Mouse (Mus musculus) embryonic facial prominence, embryonic 14.5 days (tissue): Measurements from ENCODE around the gene Mal. TPM values are rescaled to one million over a fixed set of nuclear protein-coding genes. Genes with fewer than 3 reads are reported as not detected.
A peak's percentile ranks its signal among the peaks of the same experiment; 100 is the strongest.
"Not testable (repeated sequence)": the region's sequence is repeated elsewhere in the genome, so short reads cannot be mapped to it uniquely, and the experiment has no call there.

ENCODE experiments used
- ATAC-seq: fragments of 200-750 bp; cut with Nextera tagmentation; 2 replicates; pipeline ENCODE4 v1.8.0; 2017; ENCODE audit warnings: low read depth, moderate number of reproducible peaks, moderate TSS enrichment
- DNase-seq: peaks from one replicate; pipeline ENCODE4 v3.0.0-alpha.2; 2015; ENCODE audit warnings: low spot score
- H3K27ac ChIP-seq: fragments of 300-500 bp; sonication (generic); replicated peaks from 2 replicates; pipeline ENCODE4 v1.5.1; 2014; ENCODE audit warnings: low read depth, mild to moderate bottlenecking, low read length, moderate library complexity
- H3K27me3 ChIP-seq: fragments of 300-500 bp; sonication (generic); replicated peaks from 2 replicates; pipeline ENCODE4 v1.6.1; 2014; ENCODE audit warnings: low read length; ENCODE audit not compliant: control insufficient read depth, insufficient read depth
- H3K36me3 ChIP-seq: fragments of 300-500 bp; sonication (generic); 2 replicates; pipeline ENCODE4 v1.6.1; 2014; ENCODE audit warnings: low read length, mixed read lengths; ENCODE audit not compliant: control insufficient read depth, insufficient read depth
- H3K4me1 ChIP-seq: fragments of 300-500 bp; sonication (generic); 2 replicates; pipeline ENCODE4 v1.6.1; 2014; ENCODE audit warnings: antibody characterized with exemption, low read length; ENCODE audit not compliant: control insufficient read depth, insufficient read depth
- H3K4me2 ChIP-seq: fragments of 300-500 bp; sonication (generic); 2 replicates; pipeline ENCODE4 v1.6.1; 2014; ENCODE audit warnings: low read depth, mild to moderate bottlenecking, low read length, moderate library complexity, mixed read lengths
- H3K4me3 ChIP-seq: fragments of 300-500 bp; sonication (generic); 2 replicates; pipeline ENCODE4 v1.5.1; 2014; ENCODE audit warnings: low read depth, mild to moderate bottlenecking, low read length
- H3K9ac ChIP-seq: fragments of 300-500 bp; sonication (generic); 2 replicates; pipeline ENCODE4 v1.6.1; 2014; ENCODE audit warnings: low read depth, mild to moderate bottlenecking, low read length, moderate library complexity, mixed read lengths
- H3K9me3 ChIP-seq: fragments of 300-500 bp; sonication (generic); 2 replicates; pipeline ENCODE4 v1.6.1; 2016; ENCODE audit warnings: low read length; ENCODE audit not compliant: control insufficient read depth
- WGBS: fragments of 180-500 bp; shearing (Covaris S2); extraction: QIAGEN DNeasy Blood & Tissue Kit; methylation state at CpG from one replicate; pipeline ENCODE4 v1.1.7; 2014; 5-methylcytosine and 5-hydroxymethylcytosine counted together
- polyA plus RNA-seq: library from polyadenylated mRNA; unstranded; fragments of >200 nt; fragmentation: Nextera tagmentation; extraction: Ambion mirVana; gene quantifications from 2 replicates; pipeline ENCODE4 v1.2.1, GENCODE M21; 2014

Mal gene
- polyA plus RNA-seq, 1 experiment from 2014 or later = 33.6 TPM

GRCm38 (mm10) chr2:127611386-127611785 is 45.1 kb downstream of the Mal start:
- Histone ChIP-seq H3K4me2 (no peak overlapping the region), H3K27me3 (no peaks in the 10 kb centered on the region), H3K27ac (no peak overlapping the region), H3K9me3 (no peaks in the 10 kb centered on the region), H3K9ac (no peak overlapping the region), H3K4me1 (0 out of 2 replicates have a peak, but pooled peaks cover 4% of the 10 kb centered on the region), H3K36me3 (0 out of 2 replicates have a peak, but pooled peaks cover under 1% of the 10 kb centered on the region), H3K4me3 (no peak overlapping the region)
- ATAC-seq = no peak
- WGBS = 80% methylated on average over 4 of the region's 4 CpGs
- no peak for DNase-seq

GRCm38 (mm10) chr2:127608986-127609385 is 47.5 kb downstream of the Mal start:
- Histone ChIP-seq H3K4me1 (0 out of 2 replicates have a peak, but pooled peaks cover 4% of the 10 kb centered on the region), H3K36me3 (peaks cover 24% of the 10 kb centered on the region), H3K4me2 (no peak overlapping the region), H3K27me3 (no peaks in the 10 kb centered on the region), H3K9ac (no peak overlapping the region), H3K4me3 (no peak overlapping the region), H3K27ac (no peak overlapping the region), H3K9me3 (no peaks in the 10 kb centered on the region)
- peak; percentile 78 for ATAC-seq
- 8% methylated on average over 5 of the region's 5 CpGs for WGBS
- DNase-seq = peak; percentile 35

- no peak overlapping the region for H3K4me3 ChIP-seq
- 0 out of 2 replicates have a peak, but pooled peaks cover 4% of the 10 kb centered on the region for H3K4me1 ChIP-seq
- H3K4me2 ChIP-seq = no peak overlapping the region
- ATAC-seq (0 out of 2 replicates have a peak, but pooled peaks have one; percentile 45), DNase-seq (peak; percentile 84)
- WGBS = 51% methylated on average over 3 of the region's 3 CpGs
- no peak overlapping the region for H3K9ac ChIP-seq
- peaks cover 27% of the 10 kb centered on the region for H3K36me3 ChIP-seq
- H3K27me3 ChIP-seq = no peaks in the 10 kb centered on the region
- no peaks in the 10 kb centered on the region for H3K9me3 ChIP-seq
- H3K27ac ChIP-seq = no peak overlapping the region
These were observed 48.3 kb downstream of the Mal start for GRCm38 (mm10) chr2:127608234-127608633.

GRCm38 (mm10) chr2:127605203-127605602 is 51.3 kb downstream of the Mal start:
- H3K4me3 ChIP-seq = no peak overlapping the region
- no peak overlapping the region for H3K27ac ChIP-seq
- DNase-seq (no peak), ATAC-seq (no peak)
- no peaks in the 10 kb centered on the region for H3K27me3 ChIP-seq
- peaks cover 55% of the 10 kb centered on the region for H3K36me3 ChIP-seq
- no peak overlapping the region for H3K9ac ChIP-seq
- WGBS = 92% methylated on average over 3 of the region's 3 CpGs
- H3K9me3 ChIP-seq = no peaks in the 10 kb centered on the region
- H3K4me2 ChIP-seq = no peak overlapping the region
- H3K4me1 ChIP-seq = 0 out of 2 replicates have a peak, but pooled peaks cover 4% of the 10 kb centered on the region

- DNase-seq = not testable (repeated sequence)
These were observed 53.1 kb downstream of the Mal start for GRCm38 (mm10) chr2:127603383-127603782.

GRCm38 (mm10) chr2:127590840-127591239 is 65.7 kb downstream of the Mal start:
- no peak; the same call in 1 of the 2 replicates for ATAC-seq
- H3K9ac ChIP-seq = 0 out of 2 replicates have a peak overlapping the region, but pooled peaks have one; percentile 14
- 62% methylated on average over 4 of the region's 4 CpGs for WGBS
- peaks cover 41% of the 10 kb centered on the region for H3K36me3 ChIP-seq
- H3K27ac ChIP-seq = no peak overlapping the region
- peak; percentile 54 for DNase-seq
- no peaks in the 10 kb centered on the region for H3K9me3 ChIP-seq
- H3K4me1 ChIP-seq = peaks cover 16% of the 10 kb centered on the region
- no peaks in the 10 kb centered on the region for H3K27me3 ChIP-seq
- H3K4me3 ChIP-seq = no peak overlapping the region
- H3K4me2 ChIP-seq = no peak overlapping the region

More at GRCm38 (mm10) chr2:127603383-127603782, 53.1 kb downstream of the Mal start:
- H3K4me1 ChIP-seq, H3K4me2 ChIP-seq, H3K9ac ChIP-seq, ATAC-seq, H3K9me3 ChIP-seq, H3K27ac ChIP-seq, H3K4me3 ChIP-seq, H3K27me3 ChIP-seq: not testable (repeated sequence)
- WGBS = 86% methylated on average over 5 of the region's 8 CpGs
- peaks cover 73% of the 10 kb centered on the region for H3K36me3 ChIP-seq

- no peaks in the 10 kb centered on the region for H3K9me3 ChIP-seq
- no peak for DNase-seq
- WGBS = 76% methylated on average over 15 of the region's 15 CpGs
- H3K4me3 ChIP-seq = no peak overlapping the region
- no peaks in the 10 kb centered on the region for H3K27me3 ChIP-seq
- H3K36me3 ChIP-seq = peaks cover 35% of the 10 kb centered on the region
- no peak for ATAC-seq
- H3K27ac ChIP-seq = no peak overlapping the region
- H3K4me2 ChIP-seq = no peak overlapping the region
- H3K9ac ChIP-seq = 0 out of 2 replicates have a peak overlapping the region, but pooled peaks have one; percentile 14
- H3K4me1 ChIP-seq = peaks cover 16% of the 10 kb centered on the region
These were observed 66.3 kb downstream of the Mal start for GRCm38 (mm10) chr2:127590204-127590603.

- H3K4me2 ChIP-seq = no peak overlapping the region
- DNase-seq (no peak), ATAC-seq (no peak)
- peaks cover 22% of the 10 kb centered on the region for H3K36me3 ChIP-seq
- WGBS = 89% methylated on average over 9 of the region's 9 CpGs
- H3K4me3 ChIP-seq = no peak overlapping the region
- H3K27ac ChIP-seq = no peak overlapping the region
- H3K9ac ChIP-seq = no peak overlapping the region
- H3K27me3 ChIP-seq = no peaks in the 10 kb centered on the region
- H3K9me3 ChIP-seq = no peaks in the 10 kb centered on the region
- peaks cover 22% of the 10 kb centered on the region for H3K4me1 ChIP-seq
These were observed 67.6 kb downstream of the Mal start for GRCm38 (mm10) chr2:127588897-127589296.

- DNase-seq (no peak), ATAC-seq (no peak)
- H3K4me1 ChIP-seq = peaks cover 23% of the 10 kb centered on the region
- peak overlapping the region; percentile 71 for H3K4me2 ChIP-seq
- WGBS = under 1% methylated on average over 19 of the region's 22 CpGs
- no peaks in the 10 kb centered on the region for H3K27me3 ChIP-seq
- H3K4me3 ChIP-seq = peak overlapping the region; percentile 89
- peak overlapping the region; percentile 91; the same call in 1 of the 2 replicates for H3K27ac ChIP-seq
- H3K9ac ChIP-seq = peak overlapping the region; percentile 91
- peaks cover 11% of the 10 kb centered on the region; the same call in 1 of the 2 replicates for H3K36me3 ChIP-seq
- no peaks in the 10 kb centered on the region for H3K9me3 ChIP-seq
These were observed 69.0 kb downstream of the Mal start for GRCm38 (mm10) chr2:127587514-127587844.
